Mouse (Mus musculus): Measurements from ENCODE around the gene Psmd7. TPM values are rescaled to one million over a fixed set of nuclear protein-coding genes. Genes with fewer than 3 reads are reported as not detected.

The Psmd7 gene
- polyA plus RNA-seq, 1 experiment from 2014 or later, result 321 TPM

GRCm38 (mm10) chr8:107587429-107587994 is 752 bp downstream of the Psmd7 start:
- H3K27me3 ChIP-seq (ENCODE audit: control insufficient read depth, insufficient read depth, low read length), result no peaks in the 10 kb centered on the region
- whole genome bisulfite sequencing, result 1% methylated on average over 17 of the region's 17 CpGs
- peak overlapping the region; percentile 78 for H3K4me2 ChIP-seq (replicated peaks; ENCODE audit: low read depth, low read length)
- peak overlapping the region; percentile 86 for H3K4me3 ChIP-seq (ENCODE audit: low read depth, low read length)
- ATAC-seq (ENCODE audit: low FRiP score) (peak; percentile 12; the same call in 1 of the 2 replicates), DNase-seq (ENCODE audit: low spot score) (no peak)
- H3K27ac ChIP-seq (ENCODE audit: low read depth, low read length), result peak overlapping the region; percentile 72
- H3K4me1 ChIP-seq (replicated peaks; ENCODE audit: control insufficient read depth, insufficient read depth, low read length), result no peaks in the 10 kb centered on the region
- H3K36me3 ChIP-seq (ENCODE audit: control insufficient read depth, insufficient read depth, low read length), result peaks cover 11% of the 10 kb centered on the region
- no peaks in the 10 kb centered on the region for H3K9me3 ChIP-seq (ENCODE audit: control insufficient read depth, low read length)
- H3K9ac ChIP-seq (ENCODE audit: low read depth, low read length), result peak overlapping the region; percentile 92

DNA sequence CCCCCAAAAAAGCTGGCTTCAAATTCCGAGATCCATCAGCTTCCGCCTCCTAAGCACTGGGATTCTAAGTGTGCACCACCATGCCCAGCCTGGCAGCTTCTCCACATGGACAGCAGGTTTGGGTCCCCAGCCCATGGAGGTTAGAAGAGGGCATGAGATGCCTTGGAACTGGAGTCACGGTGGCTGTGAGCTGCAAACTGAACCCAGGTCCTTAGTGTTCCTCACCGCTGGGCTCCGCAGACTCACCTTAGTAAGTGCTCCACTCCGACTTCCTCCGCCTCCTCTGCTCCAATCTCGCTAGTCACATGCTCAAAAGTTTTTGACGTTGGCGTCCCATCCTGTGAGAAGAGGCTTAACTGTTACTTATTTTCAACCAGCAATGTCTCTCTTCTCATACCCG is 6.1 kb downstream of the Psmd7 start:
- DNase-seq (ENCODE audit: low spot score) (no peak), ATAC-seq (ENCODE audit: low FRiP score) (no peak)
- H3K27ac ChIP-seq (ENCODE audit: low read depth, low read length), result no peak overlapping the region
- H3K36me3 ChIP-seq (ENCODE audit: control insufficient read depth, insufficient read depth, low read length), result peaks cover 22% of the 10 kb centered on the region
- no peak overlapping the region for H3K4me2 ChIP-seq (replicated peaks; ENCODE audit: low read depth, low read length)
- no peak overlapping the region for H3K4me3 ChIP-seq (ENCODE audit: low read depth, low read length)
- H3K9me3 ChIP-seq (ENCODE audit: control insufficient read depth, low read length), result no peaks in the 10 kb centered on the region
- H3K4me1 ChIP-seq (replicated peaks; ENCODE audit: control insufficient read depth, insufficient read depth, low read length), result no peaks in the 10 kb centered on the region
- WGBS, result 93% methylated on average over 11 of the region's 11 CpGs
- no peak overlapping the region for H3K9ac ChIP-seq (ENCODE audit: low read depth, low read length)
- no peaks in the 10 kb centered on the region for H3K27me3 ChIP-seq (ENCODE audit: control insufficient read depth, insufficient read depth, low read length)

DNA sequence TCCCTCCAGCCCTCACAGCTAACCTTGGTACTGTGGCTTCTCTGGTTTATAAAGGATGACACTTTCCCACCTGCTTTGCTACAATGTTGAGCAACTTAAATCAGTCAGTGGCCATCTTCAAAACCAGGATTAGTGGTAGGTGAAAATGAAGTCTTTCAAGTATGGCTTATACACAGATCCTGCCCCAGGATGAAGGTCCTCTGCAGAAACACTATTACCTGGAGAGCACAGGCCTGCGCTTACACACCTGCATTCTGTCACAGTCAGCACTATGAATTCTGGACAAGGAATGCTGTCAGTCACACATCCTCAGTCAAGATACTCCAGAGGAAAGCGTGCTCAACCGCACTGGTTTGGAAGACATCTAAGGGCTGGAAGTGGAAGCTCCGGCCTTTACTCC is 6.7 kb downstream of the Psmd7 start:
- ATAC-seq (ENCODE audit: low FRiP score) (no peak), DNase-seq (ENCODE audit: low spot score) (no peak)
- no peak overlapping the region for H3K9ac ChIP-seq (ENCODE audit: low read depth, low read length)
- H3K4me3 ChIP-seq (ENCODE audit: low read depth, low read length), result no peak overlapping the region
- WGBS, result 96% methylated on average over 4 of the region's 4 CpGs
- no peaks in the 10 kb centered on the region for H3K4me1 ChIP-seq (replicated peaks; ENCODE audit: control insufficient read depth, insufficient read depth, low read length)
- no peaks in the 10 kb centered on the region for H3K9me3 ChIP-seq (ENCODE audit: control insufficient read depth, low read length)
- H3K27ac ChIP-seq (ENCODE audit: low read depth, low read length), result no peak overlapping the region
- H3K4me2 ChIP-seq (replicated peaks; ENCODE audit: low read depth, low read length), result no peak overlapping the region
- H3K27me3 ChIP-seq (ENCODE audit: control insufficient read depth, insufficient read depth, low read length), result no peaks in the 10 kb centered on the region
- peaks cover 22% of the 10 kb centered on the region for H3K36me3 ChIP-seq (ENCODE audit: control insufficient read depth, insufficient read depth, low read length)

GRCm38 (mm10) chr8:107580879-107581278 is 7.4 kb downstream of the Psmd7 start:
- 94% methylated on average over 13 of the region's 13 CpGs for WGBS
- Histone ChIP-seq H3K27me3 (ENCODE audit: control insufficient read depth, insufficient read depth, low read length) (no peaks in the 10 kb centered on the region), H3K36me3 (ENCODE audit: control insufficient read depth, insufficient read depth, low read length) (peaks cover 22% of the 10 kb centered on the region), H3K9me3 (ENCODE audit: control insufficient read depth, low read length) (no peaks in the 10 kb centered on the region), H3K9ac (ENCODE audit: low read depth, low read length) (no peak overlapping the region), H3K27ac (ENCODE audit: low read depth, low read length) (no peak overlapping the region), H3K4me3 (ENCODE audit: low read depth, low read length) (no peak overlapping the region), H3K4me1 (replicated peaks; ENCODE audit: control insufficient read depth, insufficient read depth, low read length) (no peaks in the 10 kb centered on the region), H3K4me2 (replicated peaks; ENCODE audit: low read depth, low read length) (no peak overlapping the region)
- DNase-seq (ENCODE audit: low spot score) (no peak), ATAC-seq (ENCODE audit: low FRiP score) (no peak)

GRCm38 (mm10) chr8:107578541-107578940 is 9.7 kb downstream of the Psmd7 start:
- Histone ChIP-seq H3K4me1 (replicated peaks; ENCODE audit: control insufficient read depth, insufficient read depth, low read length) (no peaks in the 10 kb centered on the region), H3K9ac (ENCODE audit: low read depth, low read length) (no peak overlapping the region), H3K9me3 (ENCODE audit: control insufficient read depth, low read length) (no peaks in the 10 kb centered on the region), H3K27ac (ENCODE audit: low read depth, low read length) (no peak overlapping the region), H3K27me3 (ENCODE audit: control insufficient read depth, insufficient read depth, low read length) (no peaks in the 10 kb centered on the region), H3K4me3 (ENCODE audit: low read depth, low read length) (no peak overlapping the region), H3K36me3 (ENCODE audit: control insufficient read depth, insufficient read depth, low read length) (peaks cover 19% of the 10 kb centered on the region), H3K4me2 (replicated peaks; ENCODE audit: low read depth, low read length) (no peak overlapping the region)
- 87% methylated on average over 8 of the region's 8 CpGs for WGBS
- ATAC-seq (ENCODE audit: low FRiP score) (no peak), DNase-seq (ENCODE audit: low spot score) (no peak)

- no peak overlapping the region for H3K4me3 ChIP-seq (ENCODE audit: low read depth, low read length)
- no peaks in the 10 kb centered on the region for H3K27me3 ChIP-seq (ENCODE audit: control insufficient read depth, insufficient read depth, low read length)
- DNase-seq (ENCODE audit: low spot score) (no peak), ATAC-seq (ENCODE audit: low FRiP score) (no peak)
- WGBS, result 94% methylated on average over 8 of the region's 8 CpGs
- no peak overlapping the region for H3K27ac ChIP-seq (ENCODE audit: low read depth, low read length)
- H3K36me3 ChIP-seq (ENCODE audit: control insufficient read depth, insufficient read depth, low read length), result peaks cover 16% of the 10 kb centered on the region
- H3K4me2 ChIP-seq (replicated peaks; ENCODE audit: low read depth, low read length), result no peak overlapping the region
- no peaks in the 10 kb centered on the region for H3K9me3 ChIP-seq (ENCODE audit: control insufficient read depth, low read length)
- H3K9ac ChIP-seq (ENCODE audit: low read depth, low read length), result no peak overlapping the region
- H3K4me1 ChIP-seq (replicated peaks; ENCODE audit: control insufficient read depth, insufficient read depth, low read length), result no peaks in the 10 kb centered on the region
These were observed 10.1 kb downstream of the Psmd7 start for GRCm38 (mm10) chr8:107578132-107578531.

GRCm38 (mm10) chr8:107577640-107578039 is 10.6 kb downstream of the Psmd7 start:
- Histone ChIP-seq H3K36me3 (ENCODE audit: control insufficient read depth, insufficient read depth, low read length) (peaks cover 12% of the 10 kb centered on the region), H3K4me2 (replicated peaks; ENCODE audit: low read depth, low read length) (no peak overlapping the region)
- ATAC-seq (ENCODE audit: low FRiP score), result no peak

GRCm38 (mm10) chr8:107576702-107577101 is 11.6 kb downstream of the Psmd7 start:
- no peaks in the 10 kb centered on the region for H3K4me1 ChIP-seq (replicated peaks; ENCODE audit: control insufficient read depth, insufficient read depth, low read length)
- no peak overlapping the region for H3K4me3 ChIP-seq (ENCODE audit: low read depth, low read length)
- no peak overlapping the region for H3K4me2 ChIP-seq (replicated peaks; ENCODE audit: low read depth, low read length)
- ATAC-seq (ENCODE audit: low FRiP score) (peak; percentile 75), DNase-seq (ENCODE audit: low spot score) (peak; percentile 96)
- no peak overlapping the region for H3K27ac ChIP-seq (ENCODE audit: low read depth, low read length)
- H3K9ac ChIP-seq (ENCODE audit: low read depth, low read length), result peak overlapping the region; percentile 49
- peaks cover 9% of the 10 kb centered on the region for H3K36me3 ChIP-seq (ENCODE audit: control insufficient read depth, insufficient read depth, low read length)
- H3K9me3 ChIP-seq (ENCODE audit: control insufficient read depth, low read length), result no peaks in the 10 kb centered on the region
- no peaks in the 10 kb centered on the region for H3K27me3 ChIP-seq (ENCODE audit: control insufficient read depth, insufficient read depth, low read length)
- WGBS, result 12% methylated on average over 10 of the region's 10 CpGs

More at GRCm38 (mm10) chr8:107577640-107578039, 10.6 kb downstream of the Psmd7 start:
- H3K27ac ChIP-seq (ENCODE audit: low read depth, low read length), result no peak overlapping the region
- no peaks in the 10 kb centered on the region for H3K9me3 ChIP-seq (ENCODE audit: control insufficient read depth, low read length)
- no peaks in the 10 kb centered on the region for H3K4me1 ChIP-seq (replicated peaks; ENCODE audit: control insufficient read depth, insufficient read depth, low read length)
- no peaks in the 10 kb centered on the region for H3K27me3 ChIP-seq (ENCODE audit: control insufficient read depth, insufficient read depth, low read length)
- H3K9ac ChIP-seq (ENCODE audit: low read depth, low read length), result no peak overlapping the region
- WGBS, result 91% methylated on average over 4 of the region's 4 CpGs
- no peak for DNase-seq (ENCODE audit: low spot score)
- no peak overlapping the region for H3K4me3 ChIP-seq (ENCODE audit: low read depth, low read length)

GRCm38 (mm10) chr8:107574771-107575170 is 13.5 kb downstream of the Psmd7 start:
- no peaks in the 10 kb centered on the region for H3K9me3 ChIP-seq (ENCODE audit: control insufficient read depth, low read length)

More at GRCm38 (mm10) chr8:107574771-107575170, 13.5 kb downstream of the Psmd7 start:
- H3K27me3 ChIP-seq (ENCODE audit: control insufficient read depth, insufficient read depth, low read length), result no peaks in the 10 kb centered on the region
- no peaks in the 10 kb centered on the region; the same call in 1 of the 2 replicates for H3K36me3 ChIP-seq (ENCODE audit: control insufficient read depth, insufficient read depth, low read length)
- no peak overlapping the region for H3K27ac ChIP-seq (ENCODE audit: low read depth, low read length)
- DNase-seq (ENCODE audit: low spot score) (no peak), ATAC-seq (ENCODE audit: low FRiP score) (no peak)
- H3K4me1 ChIP-seq (replicated peaks; ENCODE audit: control insufficient read depth, insufficient read depth, low read length), result no peaks in the 10 kb centered on the region
- H3K4me3 ChIP-seq (ENCODE audit: low read depth, low read length), result no peak overlapping the region
- no peak overlapping the region for H3K4me2 ChIP-seq (replicated peaks; ENCODE audit: low read depth, low read length)
- H3K9ac ChIP-seq (ENCODE audit: low read depth, low read length), result no peak overlapping the region
- 95% methylated on average over 3 of the region's 3 CpGs for WGBS
